Mouse (Mus musculus) layer of hippocampus, postnatal 14 days (tissue): ENCODE data around the gene Sdc4. TPM values are rescaled to one million over a fixed set of nuclear protein-coding genes. Genes with fewer than 3 reads are reported as not detected.

ENCODE experiments used
- DNase-seq, 2 experiments: peaks; one replicate each; pipeline ENCODE4 v3.0.0; 2021 to 2022; ENCODE audit warnings: low spot score in 2 of 2, mixed read lengths in 1 of 2
- total RNA-seq, 2 experiments: library from RNA; stranded (reverse); gene quantifications; 2 replicates each; pipeline ENCODE4 v1.2.3; 2021

The Sdc4 gene
- total RNA-seq, 2 experiments from 2014 or later, result 117 to 137 TPM

DNA sequence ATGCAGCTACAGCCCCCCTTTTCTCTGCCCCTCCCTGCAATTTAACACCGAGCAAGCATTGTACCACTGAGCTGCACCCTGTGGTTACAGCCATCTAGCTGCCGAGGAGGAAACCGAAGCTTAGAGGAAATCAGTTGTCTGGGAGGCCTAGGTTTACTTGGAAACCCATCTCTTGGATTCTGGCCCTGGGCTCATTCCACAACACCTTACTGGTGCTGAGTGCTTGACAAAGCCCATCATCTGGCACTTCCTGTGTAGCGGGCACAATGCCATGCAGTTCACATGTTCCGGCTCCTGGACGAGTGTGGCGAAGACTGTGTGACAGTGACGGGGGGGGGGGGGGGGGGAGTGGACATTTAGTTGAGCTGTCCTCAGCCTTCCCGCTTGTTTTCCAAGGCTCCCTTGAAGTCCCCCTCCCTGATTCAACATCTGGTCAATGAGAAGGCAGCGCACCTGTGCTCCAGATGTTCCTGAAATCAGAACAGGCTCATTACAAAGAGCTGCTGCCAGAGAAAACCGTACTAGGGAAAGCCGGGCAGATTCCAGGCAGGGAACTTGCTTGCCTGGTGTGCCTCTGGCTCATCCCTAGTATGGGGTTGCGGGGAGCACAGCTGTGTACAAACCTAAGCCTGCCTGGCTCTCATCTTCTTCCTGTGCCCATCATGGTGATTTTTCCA is 8.5 kb upstream of the Sdc4 start:
- DNase-seq, result no peak

GRCm38 (mm10) chr2:164449341-164450042 is 5.8 kb upstream of the Sdc4 start:
- no peak for DNase-seq

DNA sequence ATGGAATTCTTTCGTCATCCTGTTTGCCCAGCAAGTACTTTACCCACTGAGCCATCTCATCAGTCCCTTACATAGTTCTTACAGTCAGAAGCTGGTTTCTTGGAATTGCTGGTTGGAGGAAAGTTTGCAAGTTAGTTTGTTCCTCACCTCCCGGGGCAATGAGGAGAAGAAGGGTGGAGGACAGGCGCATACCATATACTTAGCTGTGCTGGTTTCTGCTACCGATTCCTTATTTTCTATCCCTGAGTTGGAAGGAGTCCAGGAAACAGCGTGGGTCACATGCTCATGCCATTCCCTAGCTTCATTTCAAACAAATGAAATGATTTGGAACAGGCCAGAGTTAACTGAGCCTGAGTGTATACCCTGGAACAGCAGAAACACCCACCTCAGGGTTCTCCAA is 5.2 kb upstream of the Sdc4 start:
- no peak for DNase-seq

GRCm38 (mm10) chr2:164448140-164448539 is 4.5 kb upstream of the Sdc4 start:
- DNase-seq, result no peak

- DNase-seq, result no peak
Observed at GRCm38 (mm10) chr2:164446086-164446469, 2.4 kb upstream of the Sdc4 start.

- no peak for DNase-seq
Observed at GRCm38 (mm10) chr2:164445399-164446085, 1.9 kb upstream of the Sdc4 start.

DNA sequence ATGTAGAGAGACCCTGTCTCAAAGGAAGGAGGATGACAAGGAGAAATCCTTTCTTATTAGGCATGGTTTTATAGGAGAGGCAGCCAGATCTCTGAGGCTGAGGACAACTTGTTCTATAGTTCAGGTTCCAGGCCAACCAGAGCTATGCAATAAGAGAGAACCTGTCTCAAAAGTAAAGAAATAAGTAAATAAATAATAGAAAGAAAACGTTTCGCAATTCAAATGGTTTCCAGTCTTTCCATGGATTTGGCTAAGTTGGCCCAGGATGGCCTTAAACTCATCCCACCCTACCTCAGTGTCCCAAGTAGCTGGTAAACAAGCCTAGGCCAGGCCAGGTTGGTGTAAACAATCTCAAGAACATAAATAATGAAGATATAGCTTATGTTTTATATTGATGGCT is 1.0 kb upstream of the Sdc4 start:
- no peak for DNase-seq

GRCm38 (mm10) chr2:164443051-164443437 is 643 bp downstream of the Sdc4 start:
- DNase-seq, result peak; percentile 71 to 76

- no peak for DNase-seq
Observed at GRCm38 (mm10) chr2:164442315-164443050, 1.2 kb downstream of the Sdc4 start.

DNA sequence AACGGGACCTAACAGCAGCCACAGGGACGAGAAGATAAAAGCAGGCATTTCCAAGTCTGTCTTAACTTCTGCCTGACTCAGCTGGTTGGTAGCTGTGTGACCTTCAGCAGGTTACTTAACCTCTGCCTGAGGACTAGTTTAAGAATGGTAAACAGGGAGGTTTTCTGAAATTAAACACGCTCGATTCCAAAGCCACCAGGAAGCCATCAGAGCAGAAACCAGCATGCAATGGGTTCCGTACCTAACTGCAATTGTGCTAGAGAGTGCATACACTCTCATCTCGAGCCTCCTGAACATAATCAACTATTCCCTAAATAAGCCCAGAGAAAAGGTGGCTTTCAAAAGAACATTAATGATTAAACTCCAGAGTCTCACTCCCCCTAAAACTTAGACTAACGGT is 2.0 kb downstream of the Sdc4 start:
- no peak for DNase-seq

GRCm38 (mm10) chr2:164441155-164441554 is 2.5 kb downstream of the Sdc4 start:
- no peak for DNase-seq

GRCm38 (mm10) chr2:164440314-164440713 is 3.4 kb downstream of the Sdc4 start:
- DNase-seq, result no peak

- DNase-seq, result peak in 1 of 2 experiments; percentile 73
Observed at GRCm38 (mm10) chr2:164439001-164439421, 4.7 kb downstream of the Sdc4 start.

DNA sequence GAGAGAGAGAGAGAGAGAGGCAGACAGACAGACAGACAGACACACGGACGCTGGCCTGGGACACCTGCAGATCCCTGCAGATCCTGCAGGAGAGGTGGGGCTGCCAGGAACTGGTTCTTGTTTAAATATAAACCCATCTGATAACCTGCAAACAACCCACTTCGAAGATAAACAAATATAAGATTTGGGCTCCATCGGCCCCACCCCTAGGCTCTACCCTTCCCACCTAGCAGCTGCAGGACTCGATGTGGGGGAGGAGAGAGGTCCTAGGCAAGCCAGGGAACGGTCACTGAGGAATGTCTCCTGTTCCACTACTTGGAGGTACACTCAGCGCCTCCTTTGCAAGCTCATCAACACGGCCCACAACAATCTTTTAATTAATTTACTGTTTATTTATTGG is 5.4 kb downstream of the Sdc4 start:
- DNase-seq, result no peak

DNA sequence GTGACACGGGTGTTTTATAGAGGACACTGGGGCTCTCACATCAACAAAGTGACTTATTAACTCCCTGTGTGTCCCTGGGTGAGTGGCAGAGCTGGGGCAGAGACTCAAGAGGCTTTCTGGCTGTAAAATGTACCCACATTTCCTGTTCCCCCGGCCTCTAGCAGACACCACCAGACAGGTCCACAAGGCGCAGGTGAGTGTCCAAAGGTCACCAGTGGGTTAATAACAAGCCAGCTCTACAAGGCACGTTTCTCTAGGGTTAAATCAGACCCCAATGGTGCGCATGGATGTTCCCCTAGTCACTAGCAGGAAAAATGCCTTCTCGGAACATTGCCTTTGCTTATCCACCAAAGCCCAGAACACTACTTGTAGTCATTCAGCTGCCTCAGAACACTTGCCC is 6.0 kb downstream of the Sdc4 start:
- no peak for DNase-seq

DNA sequence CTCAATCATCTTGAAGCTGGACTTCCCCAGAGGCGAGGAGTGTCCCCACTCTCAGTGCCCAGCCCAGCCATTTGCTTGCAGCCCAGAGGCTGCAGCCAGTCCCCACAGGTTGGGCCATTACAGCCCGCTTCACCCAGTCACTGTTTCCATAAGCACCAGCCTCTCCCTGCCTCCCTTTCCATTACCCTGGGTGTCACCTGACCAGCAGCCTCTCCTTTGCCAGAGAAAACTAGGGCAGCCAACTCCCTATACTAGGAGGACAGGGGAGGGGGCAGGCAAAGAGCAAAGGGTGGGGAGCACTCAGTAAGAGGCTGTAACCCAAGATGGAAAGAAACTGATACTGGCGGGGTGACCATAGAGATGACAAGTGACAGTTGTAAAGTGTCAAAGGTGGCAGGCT is 6.7 kb downstream of the Sdc4 start:
- no peak for DNase-seq

DNA sequence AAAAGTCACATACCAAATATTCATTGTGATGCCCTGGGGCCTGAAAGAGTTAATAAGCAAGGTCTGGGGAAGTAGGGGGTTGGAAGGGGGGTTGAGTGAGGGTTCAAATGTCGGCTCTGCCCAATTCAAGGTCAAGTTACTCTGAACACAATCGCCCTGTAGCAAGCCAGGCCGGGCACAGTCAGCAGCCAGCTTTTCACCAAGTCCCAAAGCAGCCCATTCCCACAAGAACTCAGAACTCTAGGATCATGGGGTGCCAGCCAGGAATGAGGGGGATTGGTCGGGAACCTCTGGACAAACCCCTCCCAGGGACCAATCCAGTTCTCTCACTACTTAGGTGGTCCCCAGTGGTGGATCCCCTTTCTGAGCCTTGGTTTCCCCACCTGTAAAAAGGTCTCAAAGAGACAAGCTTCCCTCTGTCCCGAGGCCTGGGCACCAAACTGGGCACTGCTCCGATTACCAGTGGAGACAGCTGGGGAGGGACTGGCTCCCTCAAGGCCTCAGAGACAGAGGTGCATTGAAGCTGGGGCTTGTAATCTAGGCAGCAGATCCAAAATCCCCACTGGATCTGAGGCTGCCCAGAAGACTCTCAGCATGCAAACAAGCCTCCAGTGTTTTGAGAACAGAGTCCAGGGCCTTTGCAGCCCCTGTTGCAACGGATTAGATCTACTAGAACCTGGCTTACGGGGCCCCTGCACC is 7.3 kb downstream of the Sdc4 start:
- DNase-seq, result peak; percentile 44 to 55

GRCm38 (mm10) chr2:164435216-164436090 is 8.2 kb downstream of the Sdc4 start:
- no peak for DNase-seq

GRCm38 (mm10) chr2:164434681-164435080 is 9.0 kb downstream of the Sdc4 start:
- no peak for DNase-seq

DNA sequence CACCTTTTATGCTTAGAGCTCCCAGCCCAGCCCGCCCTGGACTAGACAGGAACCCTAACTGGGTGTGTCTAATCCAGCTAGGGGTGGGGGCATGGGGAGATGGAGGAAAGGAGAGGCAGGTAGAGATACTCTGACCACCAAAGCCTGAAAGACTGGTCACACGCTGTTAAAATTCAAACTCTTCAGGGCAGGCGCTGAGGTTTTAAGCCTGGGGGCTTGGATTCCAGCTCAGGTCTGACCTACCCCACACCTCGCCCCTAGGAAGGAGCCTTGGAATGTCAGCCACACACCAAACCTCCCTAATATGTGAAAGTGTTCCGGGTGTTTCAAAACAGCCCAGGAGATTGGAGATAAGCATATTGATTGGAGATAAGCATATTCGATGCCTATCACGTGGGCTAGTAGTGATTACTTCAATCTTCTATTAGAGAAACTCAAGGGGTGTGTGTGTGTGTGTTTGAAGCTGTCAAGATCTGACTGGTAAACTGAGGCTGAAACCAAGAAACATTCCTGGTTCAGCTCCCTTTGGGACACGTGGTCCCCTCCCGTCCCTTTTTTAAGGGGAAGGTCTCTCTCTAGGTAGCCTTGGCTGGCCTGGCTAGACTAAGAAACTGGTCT is 10.3 kb downstream of the Sdc4 start:
- DNase-seq, result no peak
